16 mouse cellular contexts compared by ENCODE assay signal in genomic region chr2:167858346-167858745, GRCm38 (mm10).
"Had no signal": no experiment of that assay in that cellular context is flagged by ENCODE, and none has a peak within 500 bp of the region (broad histone marks: within the 10 kb centered on the region; RNA-seq: fewer than 3 reads in every experiment).

No protein-coding gene starts in this region.

- H3K27ac ChIP-seq: lung, embryonic 15.5 days; macrophage; midbrain, embryonic 13.5 days; midbrain, embryonic 15.5 days; neural tube, embryonic 12.5 days; stomach, embryonic 15.5 days; stomach, postnatal 0 days had no signal

- H3K36me3 ChIP-seq: lung, embryonic 15.5 days; midbrain, embryonic 13.5 days; midbrain, embryonic 15.5 days; neural tube, embryonic 12.5 days; stomach, embryonic 15.5 days had no signal

- H3K4me1 ChIP-seq: midbrain, embryonic 15.5 days had no signal

- H3K27me3 ChIP-seq: lung, embryonic 15.5 days; midbrain, embryonic 13.5 days; midbrain, embryonic 15.5 days; neural tube, embryonic 12.5 days; stomach, embryonic 15.5 days had no signal

- H3K9me3 ChIP-seq: lung, embryonic 15.5 days; midbrain, embryonic 13.5 days; midbrain, embryonic 15.5 days; neural tube, embryonic 12.5 days; stomach, embryonic 15.5 days had no signal

- DNase-seq: lung, postnatal 14 days; lung, postnatal 36 days; right cerebral cortex, postnatal 14 days; thymus, adult 2 months; thymus, postnatal 25 days; thymus, postnatal 4 days had no signal

- H3K4me3 ChIP-seq: lung, embryonic 15.5 days; megakaryocyte, embryonic 14.5 days; midbrain, embryonic 13.5 days; midbrain, embryonic 15.5 days; neural tube, embryonic 12.5 days; stomach, embryonic 15.5 days had no signal

- ATAC-seq: lung, postnatal 0 days; midbrain, embryonic 13.5 days; midbrain, embryonic 15.5 days had no signal

- H3K4me2 ChIP-seq: lung, embryonic 15.5 days; midbrain, embryonic 11.5 days; midbrain, embryonic 13.5 days; midbrain, embryonic 15.5 days; neural tube, embryonic 12.5 days; stomach, embryonic 15.5 days had no signal

- H3K9ac ChIP-seq: lung, embryonic 15.5 days; midbrain, embryonic 13.5 days; midbrain, embryonic 15.5 days; neural tube, embryonic 12.5 days; stomach, embryonic 15.5 days had no signal
